Mouse (Mus musculus) MEL (cell line): ENCODE data around the gene Nars2.

ENCODE experiments used
- CHD2 ChIP-seq: IDR thresholded peaks from 2 replicates; pipeline ENCODE4 v1.6.1; 2011; ENCODE audit warnings: low read length, improper control_type of control experiment
- ELF1 ChIP-seq: IDR thresholded peaks from 2 replicates; pipeline ENCODE4 v1.6.1; 2014; ENCODE audit warnings: low read depth, mild to moderate bottlenecking, inconsistent platforms, low read length, improper control_type of control experiment, moderate library complexity
- GATA1 ChIP-seq: IDR thresholded peaks from 2 replicates; pipeline ENCODE4 v1.6.1; 2011; ENCODE audit warnings: low read depth, low read length, improper control_type of control experiment
- HCFC1 ChIP-seq: IDR thresholded peaks from 2 replicates; pipeline ENCODE4 v1.6.1; 2012; ENCODE audit warnings: low read depth, mild to moderate bottlenecking, inconsistent platforms, low read length, improper control_type of control experiment, moderate library complexity
- MYC ChIP-seq: IDR thresholded peaks from 2 replicates; pipeline ENCODE4 v1.6.1; 2011; ENCODE audit warnings: low read depth, mild to moderate bottlenecking, low read length, improper control_type of control experiment, moderate library complexity
- POLR2A ChIP-seq, 2 experiments: IDR thresholded peaks; 2 replicates each; pipeline ENCODE4 v1.6.1; 2011 to 2012; ENCODE audit warnings: low read length in 2 of 2, mild to moderate bottlenecking in 2 of 2, control low read depth in 1 of 2, improper control_type of control experiment in 1 of 2, low read depth in 1 of 2, moderate library complexity in 1 of 2; ENCODE audit not compliant: control insufficient read depth in 1 of 2, insufficient read depth in 1 of 2, poor library complexity in 1 of 2
- TBP ChIP-seq: IDR thresholded peaks from 2 replicates; pipeline ENCODE4 v1.8.0; 2011; ENCODE audit warnings: low read depth, low read length, improper control_type of control experiment
- ZKSCAN1 ChIP-seq: IDR thresholded peaks from 2 replicates; pipeline ENCODE4 v1.6.1; 2012; ENCODE audit warnings: low read depth, mild to moderate bottlenecking, inconsistent platforms, low read length, improper control_type of control experiment, moderate library complexity

GRCm38 (mm10) chr7:96909856-96910255 is 41.4 kb upstream of the Nars2 start:
- TF ChIP-seq MYC (no peak), POLR2A (IDR thresholded peaks at IDR 0.05; ENCODE audit: control insufficient read depth in 1 of 2, insufficient read depth in 1 of 2, low read depth in 1 of 2, low read length in 2 of 2, poor library complexity in 1 of 2) (no peak), CHD2 (no peak), HCFC1 (no peak), GATA1 (no peak), ZKSCAN1 (no peak), ELF1 (no peak), TBP (no peak)
